Mouse (Mus musculus) ovary, postnatal 36 days (tissue): ENCODE data around the gene St3gal3.

ENCODE experiments used
- DNase-seq: peaks from one replicate; pipeline ENCODE4 v3.0.0; 2022; ENCODE audit warnings: low spot score, mixed read lengths

St3gal3 gene

GRCm38 (mm10) chr4:118138891-118139290 lies 4.2 kb upstream of the St3gal3 start:
- DNase-seq: peak; percentile 65

GRCm38 (mm10) chr4:118137857-118138256 lies 3.1 kb upstream of the St3gal3 start:
- no peak for DNase-seq

- no peak for DNase-seq
Measured at GRCm38 (mm10) chr4:118137311-118137710, 2.6 kb upstream of the St3gal3 start.

GRCm38 (mm10) chr4:118135414-118135813 lies 700 bp upstream of the St3gal3 start:
- DNase-seq: no peak

DNA sequence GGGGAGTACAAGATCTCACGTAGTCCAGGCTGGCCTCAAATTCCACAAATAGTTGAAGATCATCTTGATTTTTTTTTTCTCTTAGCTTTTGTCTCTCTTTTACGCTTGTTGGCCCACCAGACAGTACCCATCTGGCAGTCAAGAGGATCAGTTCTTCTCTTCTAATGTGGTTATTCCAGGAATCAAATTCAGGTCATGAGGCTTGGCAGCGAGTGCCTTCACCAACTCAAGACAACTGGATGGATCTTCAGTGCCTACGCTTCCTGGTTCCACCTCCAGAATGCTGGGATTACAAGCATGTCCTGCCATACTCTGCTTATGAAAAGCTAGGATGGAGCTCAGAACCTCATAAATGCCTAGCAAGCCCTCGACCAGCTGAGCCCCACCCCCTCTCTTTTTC lies 3.4 kb downstream of the St3gal3 start:
- DNase-seq: no peak

DNA sequence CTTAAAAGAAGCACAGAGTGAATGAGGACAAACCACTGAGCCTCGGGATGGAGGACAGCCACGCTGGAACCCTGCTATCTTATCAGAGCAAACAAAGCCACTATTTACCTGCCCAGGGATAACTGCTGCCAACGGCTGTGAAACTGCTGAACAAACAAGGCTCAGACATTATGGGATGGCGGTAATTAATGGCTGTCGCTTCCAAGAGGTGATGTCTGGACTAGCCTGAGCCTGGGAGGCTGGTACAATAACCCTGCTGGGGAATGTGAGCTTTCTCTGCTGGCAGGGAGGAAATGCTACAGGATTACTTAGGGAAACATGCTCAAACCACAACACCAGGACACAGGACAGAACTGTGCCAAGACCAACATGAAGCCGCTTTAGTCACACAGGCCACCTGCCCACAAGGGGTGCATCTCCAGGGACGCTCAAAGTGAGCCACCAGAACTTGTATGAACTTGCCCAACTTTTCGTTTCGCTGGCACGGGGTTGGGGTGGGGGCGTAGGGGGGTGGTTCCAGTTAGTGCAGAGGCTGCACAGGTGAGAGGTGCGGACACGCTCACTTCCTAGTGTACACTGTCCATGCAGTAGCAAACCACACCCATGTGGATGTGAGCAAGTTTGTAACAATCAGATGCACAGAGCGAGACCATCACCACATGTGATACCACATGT lies 11.5 kb downstream of the St3gal3 start:
- DNase-seq: no peak

DNA sequence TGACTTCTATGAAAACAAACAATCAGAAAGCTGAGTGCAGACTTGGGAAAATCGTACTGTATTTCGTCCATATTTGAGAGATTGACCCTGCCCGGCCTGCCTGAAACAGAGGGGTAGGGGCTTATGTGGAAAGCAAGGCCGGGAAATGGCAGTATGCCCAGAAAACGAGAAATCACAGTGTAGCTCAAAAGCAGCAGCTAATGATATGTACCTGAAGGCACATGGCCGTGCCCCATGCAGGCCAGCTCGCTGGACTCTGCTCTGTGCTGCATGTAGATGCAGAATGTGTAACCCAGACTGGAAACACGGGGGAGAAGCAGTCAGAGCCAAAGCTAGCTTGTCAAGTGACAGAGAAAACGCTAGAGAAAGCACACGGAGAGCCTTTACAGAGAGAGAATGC lies 12.6 kb downstream of the St3gal3 start:
- no peak for DNase-seq

GRCm38 (mm10) chr4:118117565-118117964 lies 17.1 kb downstream of the St3gal3 start:
- DNase-seq: no peak

- DNase-seq: no peak
Measured at GRCm38 (mm10) chr4:118116098-118116497, 18.6 kb downstream of the St3gal3 start.

DNA sequence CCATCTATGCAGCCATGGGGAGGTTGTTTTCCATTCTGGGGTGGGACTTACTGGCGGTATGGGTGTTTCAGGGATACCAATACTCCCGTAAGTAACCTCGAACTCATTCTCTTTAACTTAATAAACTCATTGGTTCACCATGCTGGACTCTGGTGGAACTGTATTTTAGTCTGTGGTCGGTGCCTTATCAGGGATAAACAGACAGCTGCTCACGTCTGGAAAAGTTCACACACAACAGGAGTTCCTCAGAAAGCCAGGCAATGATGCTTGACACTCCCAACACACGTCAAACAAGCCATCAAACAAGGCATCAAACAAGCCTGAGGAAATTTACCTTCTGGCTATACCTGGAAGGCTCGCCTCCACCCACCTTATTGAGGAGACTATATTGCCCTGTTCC lies 19.6 kb downstream of the St3gal3 start:
- DNase-seq: no peak

DNA sequence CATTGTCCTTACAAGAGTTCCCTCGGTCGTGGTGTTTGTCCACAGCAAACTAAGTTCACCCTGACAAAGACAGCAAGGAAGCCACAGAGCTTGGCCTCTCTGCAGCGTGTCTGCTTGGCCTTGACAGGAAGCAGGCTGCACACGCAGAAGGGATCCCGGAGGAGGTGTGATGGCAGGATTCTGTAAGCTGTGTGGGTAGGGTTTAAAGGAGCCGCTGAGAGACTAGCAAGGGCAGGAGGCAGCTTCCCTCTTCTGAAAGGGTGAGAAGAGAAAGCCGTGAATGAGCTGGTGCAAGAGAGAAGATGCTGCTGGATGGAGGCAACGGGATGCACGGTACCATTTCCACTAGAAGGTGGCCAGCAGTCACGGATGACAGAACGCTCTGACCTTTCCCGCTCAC lies 22.1 kb downstream of the St3gal3 start:
- no peak for DNase-seq

DNA sequence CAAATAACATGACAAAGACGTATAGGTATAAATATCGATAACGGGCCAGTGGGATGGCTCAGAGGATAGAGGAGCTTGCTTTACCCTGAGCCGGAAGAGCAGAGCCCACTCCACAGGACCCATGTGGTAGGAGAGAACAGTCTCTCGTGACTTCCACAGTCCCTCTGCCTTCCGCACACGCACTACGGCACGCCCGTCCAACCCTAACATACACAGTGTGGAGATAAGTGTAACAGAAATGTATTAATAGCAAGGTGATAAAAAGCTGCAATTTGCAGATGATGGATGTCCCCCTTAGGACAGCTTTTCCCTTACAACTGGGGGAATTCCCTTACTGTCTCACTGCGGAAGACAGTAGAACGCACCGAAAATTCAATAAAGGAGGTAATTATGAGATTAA lies 25.1 kb downstream of the St3gal3 start:
- DNase-seq: no peak

- DNase-seq: peak; percentile 64
Measured at GRCm38 (mm10) chr4:118108779-118109178, 25.9 kb downstream of the St3gal3 start.

DNA sequence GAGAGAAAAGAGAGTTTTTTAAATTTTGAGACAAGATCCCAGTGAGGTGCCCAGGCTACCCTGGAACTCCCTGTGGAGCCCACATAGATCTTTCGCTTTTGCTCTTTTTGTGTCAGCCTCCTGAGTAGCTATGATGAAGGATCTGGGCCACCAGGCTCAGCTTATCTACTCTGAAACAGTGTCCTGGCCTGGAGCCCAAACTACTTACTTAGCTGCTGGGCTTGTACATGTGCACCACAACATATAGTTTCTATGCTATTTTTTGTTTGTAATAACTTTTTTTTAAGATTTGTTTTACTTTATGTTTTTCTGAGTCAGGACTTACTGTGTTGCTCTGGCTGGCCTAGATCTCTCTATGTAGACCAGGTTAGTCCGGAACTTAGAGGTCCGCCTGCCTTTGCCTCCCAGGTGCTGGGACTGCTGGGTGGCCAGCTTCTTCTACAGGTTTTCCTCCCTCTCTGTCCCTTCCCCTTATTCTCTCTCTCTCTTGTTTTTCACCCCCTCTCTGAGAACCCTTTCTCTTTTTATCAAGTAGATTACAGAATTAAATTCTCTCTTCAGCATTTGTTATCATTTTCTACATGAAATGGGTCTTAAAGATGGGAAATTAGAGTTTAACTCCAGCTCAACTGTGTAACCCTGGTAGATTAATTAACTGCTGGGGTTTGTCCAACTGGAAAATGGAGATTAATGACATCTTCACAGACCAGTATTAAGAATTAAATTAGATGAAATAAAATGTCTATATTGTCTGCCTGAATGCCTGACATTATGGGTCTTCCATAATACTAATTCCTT lies 29.3 kb downstream of the St3gal3 start:
- DNase-seq: no peak

- no peak for DNase-seq
Measured at GRCm38 (mm10) chr4:118103280-118103830, 31.4 kb downstream of the St3gal3 start.

- DNase-seq: no peak
Measured at GRCm38 (mm10) chr4:118101497-118101896, 33.2 kb downstream of the St3gal3 start.

DNA sequence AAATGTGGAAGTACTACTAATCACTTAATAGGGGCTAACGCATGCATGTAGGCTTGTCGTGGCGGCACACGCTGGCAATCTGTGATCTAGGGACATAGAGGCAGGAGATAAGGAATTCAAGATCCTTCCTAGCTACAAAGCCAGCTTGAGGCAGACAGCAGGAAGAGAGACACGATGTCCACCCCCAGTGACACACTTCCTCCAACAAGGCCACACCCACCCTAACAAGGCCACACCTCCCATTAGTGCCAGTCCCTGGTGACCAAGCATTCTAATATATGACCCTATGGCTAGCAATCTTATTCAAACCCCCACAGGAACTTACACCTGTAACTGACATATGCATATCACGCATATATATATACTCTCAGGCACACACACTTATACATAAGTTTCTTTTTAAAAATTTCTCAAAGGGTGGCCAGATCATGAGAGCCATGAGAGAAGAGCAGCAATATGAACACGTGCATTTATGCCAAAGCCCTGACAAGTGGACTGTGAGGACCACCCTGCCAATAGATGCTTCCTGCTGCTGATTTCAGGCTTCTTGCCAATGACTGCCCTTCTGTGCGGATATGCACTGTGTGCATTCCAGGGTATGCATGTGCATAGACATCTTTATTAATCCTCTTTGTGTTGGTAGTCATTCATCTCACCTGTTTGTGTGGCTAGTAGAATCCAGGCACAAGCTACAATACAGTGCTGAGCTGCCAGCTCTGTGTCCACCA lies 34.9 kb downstream of the St3gal3 start:
- no peak for DNase-seq

DNA sequence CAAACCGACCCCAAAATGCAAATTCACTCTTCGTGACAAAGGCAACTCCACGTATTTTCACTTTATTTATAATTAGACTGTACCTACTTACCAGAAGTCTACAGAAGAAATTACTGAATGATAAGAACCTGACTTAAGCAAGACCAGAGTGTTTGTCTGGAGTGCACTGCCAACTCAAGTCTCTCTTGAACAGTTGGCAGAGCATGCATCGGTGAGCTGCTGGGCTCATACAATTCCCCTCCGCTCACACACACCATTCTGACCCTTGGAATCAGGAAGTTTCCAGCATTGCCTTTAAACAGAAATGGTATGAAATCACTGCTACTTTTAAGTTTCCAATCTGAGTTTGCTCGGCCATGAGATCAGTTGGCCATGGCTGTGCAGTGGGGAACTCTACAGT lies 36.1 kb downstream of the St3gal3 start:
- DNase-seq: no peak

- no peak for DNase-seq
Measured at GRCm38 (mm10) chr4:118096069-118096468, 38.6 kb downstream of the St3gal3 start.

- DNase-seq: no peak
Measured at GRCm38 (mm10) chr4:118092784-118093457, 41.8 kb downstream of the St3gal3 start.

DNA sequence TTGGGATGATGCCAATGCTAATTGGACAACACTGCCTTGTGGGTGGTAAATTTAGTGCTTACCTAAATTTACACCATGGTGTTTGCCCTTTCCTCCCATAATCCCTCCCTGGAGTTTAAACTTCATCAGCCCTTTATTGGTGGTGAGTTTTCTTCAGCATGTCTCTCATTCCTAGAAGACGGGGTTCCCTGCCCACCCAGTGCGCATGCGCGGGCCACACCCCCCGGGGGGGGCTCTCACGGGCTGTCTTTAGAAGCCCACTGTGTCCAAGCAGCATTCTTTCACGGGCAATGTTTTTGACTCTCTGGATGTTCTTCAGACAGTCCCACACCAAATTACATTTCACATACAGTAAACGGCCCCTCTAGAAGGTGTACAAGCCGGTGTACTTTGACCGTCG lies 44.3 kb downstream of the St3gal3 start:
- DNase-seq: no peak

- DNase-seq: peak; percentile 20
Measured at GRCm38 (mm10) chr4:118089939-118090338, 44.8 kb downstream of the St3gal3 start.
